12 mouse cellular contexts compared by ENCODE assay signal in the genomic region with DNA sequence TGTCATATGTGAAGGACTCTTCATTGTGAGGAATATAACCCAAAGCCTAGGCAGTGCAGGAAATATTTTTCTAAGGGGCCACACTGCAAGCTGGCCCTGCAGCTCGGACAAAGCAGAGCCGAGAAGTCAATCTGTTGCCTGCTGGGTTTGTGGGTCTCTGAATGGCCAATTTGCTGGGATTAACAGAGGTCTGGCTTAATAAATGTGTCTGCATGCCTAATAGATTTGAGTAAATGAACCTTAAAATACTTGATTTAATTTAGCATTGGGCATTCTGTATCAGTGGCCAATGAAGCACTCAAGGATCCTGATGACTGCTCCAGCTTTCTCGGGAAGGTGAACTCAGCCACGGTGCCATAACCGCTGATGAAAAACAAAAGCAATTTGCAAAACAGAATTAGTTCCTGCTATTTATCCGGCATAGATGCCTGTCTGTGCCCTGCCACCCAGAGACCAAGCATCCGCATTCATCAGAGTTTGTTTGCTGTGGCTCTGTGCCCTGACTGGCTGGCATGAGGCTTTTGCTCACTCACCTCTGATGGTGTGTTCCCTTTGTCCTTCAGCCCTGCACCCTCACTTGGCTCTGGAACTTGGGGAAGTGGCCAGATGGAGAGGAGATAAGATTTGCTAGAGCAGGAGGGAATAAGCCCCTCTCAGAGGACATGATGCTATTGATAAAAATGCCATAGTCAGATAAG.
DNase-seq lines count a peak whose midpoint lies in the region; ATAC-seq and TF ChIP-seq lines count a peak whose summit lies in the region.
"Had no signal": no experiment of that assay in that cellular context is flagged by ENCODE, and none has a peak within 500 bp of the region (broad histone marks: within the 10 kb centered on the region; RNA-seq: fewer than 3 reads in every experiment).

No protein-coding gene starts in this region.

- H3K27ac ChIP-seq in liver, adult 2 months (replicated peaks; ENCODE audit: insufficient read depth, low read depth, low read length), result no peak overlapping the region
- H3K27ac ChIP-seq in liver, embryonic 12.5 days, result no peak overlapping the region
- no peak overlapping the region for H3K27ac ChIP-seq in hindbrain, embryonic 12.5 days
- no peak overlapping the region for H3K27ac ChIP-seq in kidney, embryonic 15.5 days
- 0 out of 2 replicates have a peak overlapping the region, but pooled peaks have one; percentile 33 for H3K27ac ChIP-seq in neural tube, embryonic 15.5 days (replicated peaks)
- H3K27ac ChIP-seq: gastrocnemius, adult 2 months; heart, embryonic 15.5 days; midbrain, embryonic 10.5 days had no signal

- no peaks in the 10 kb centered on the region for H3K36me3 ChIP-seq in liver, adult 2 months (ENCODE audit: control insufficient read depth, insufficient read depth, low read length)
- H3K36me3 ChIP-seq in liver, embryonic 12.5 days, result no peaks in the 10 kb centered on the region
- no peaks in the 10 kb centered on the region for H3K36me3 ChIP-seq in hindbrain, embryonic 12.5 days
- H3K36me3 ChIP-seq in kidney, embryonic 15.5 days, result no peaks in the 10 kb centered on the region
- H3K36me3 ChIP-seq in neural tube, embryonic 15.5 days, result no peaks in the 10 kb centered on the region
- H3K36me3 ChIP-seq: heart, embryonic 15.5 days; midbrain, embryonic 10.5 days had no signal

- no peak overlapping the region for H3K4me2 ChIP-seq in liver, embryonic 12.5 days
- H3K4me2 ChIP-seq in hindbrain, embryonic 12.5 days (replicated peaks), result no peak overlapping the region
- H3K4me2 ChIP-seq in kidney, embryonic 15.5 days, result no peak overlapping the region
- no peak overlapping the region for H3K4me2 ChIP-seq in neural tube, embryonic 15.5 days
- H3K4me2 ChIP-seq: heart, embryonic 15.5 days had no signal

- H3K9me3 ChIP-seq in liver, embryonic 12.5 days (replicated peaks), result 0 out of 2 replicates have a peak, but pooled peaks cover 4% of the 10 kb centered on the region
- H3K9me3 ChIP-seq in hindbrain, embryonic 12.5 days (replicated peaks), result no peaks in the 10 kb centered on the region
- H3K9me3 ChIP-seq in kidney, embryonic 15.5 days (replicated peaks), result no peaks in the 10 kb centered on the region
- no peaks in the 10 kb centered on the region for H3K9me3 ChIP-seq in neural tube, embryonic 15.5 days (replicated peaks)
- H3K9me3 ChIP-seq: heart, embryonic 15.5 days; midbrain, embryonic 10.5 days had no signal

- H3K9ac ChIP-seq in liver, adult 2 months (ENCODE audit: low read depth, low read length), result no peak overlapping the region
- H3K9ac ChIP-seq in liver, embryonic 12.5 days, result no peak overlapping the region
- no peak overlapping the region for H3K9ac ChIP-seq in hindbrain, embryonic 12.5 days
- H3K9ac ChIP-seq in kidney, embryonic 15.5 days, result no peak overlapping the region
- H3K9ac ChIP-seq in neural tube, embryonic 15.5 days (replicated peaks), result no peak overlapping the region
- H3K9ac ChIP-seq: heart, embryonic 15.5 days; liver, postnatal 0 days had no signal

- peak; percentile 66 for DNase-seq in liver, adult 2 months (ENCODE audit: extremely low read depth, low read depth, low spot score)
- DNase-seq in adrenal gland, adult 2 months, result no peak
- DNase-seq: gastrocnemius, adult 2 months; liver, postnatal 0 days had no signal

- ATAC-seq in liver, embryonic 12.5 days, result no peak
- peak; percentile 50; the same call in 1 of the 2 replicates for ATAC-seq in hindbrain, embryonic 12.5 days (ENCODE audit: low FRiP score)
- ATAC-seq in kidney, embryonic 15.5 days (replicated peaks; ENCODE audit: low FRiP score), result 0 out of 2 replicates have a peak, but pooled peaks have one; percentile 33
- ATAC-seq in neural tube, embryonic 15.5 days (ENCODE audit: low FRiP score), result no peak
- no peak for ATAC-seq in megakaryocyte, adult 5-6 weeks (ENCODE audit: poor library complexity, severe bottlenecking)
- ATAC-seq: intestine, postnatal 0 days; liver, postnatal 0 days had no signal

- no peak for TF ChIP-seq POLR2A in liver, adult 2 months (IDR thresholded peaks at IDR 0.05; ENCODE audit: extremely low read depth, insufficient read depth, low read length)

- WGBS in liver, adult 2 months, result 68% methylated on average over 7 of the region's 7 CpGs
- 71% methylated on average over 7 of the region's 7 CpGs for WGBS in liver, embryonic 12.5 days (ENCODE audit: insufficient replicate concordance)
- 46% methylated on average over 7 of the region's 7 CpGs for WGBS in hindbrain, embryonic 12.5 days
- 60% methylated on average over 7 of the region's 7 CpGs for WGBS in kidney, embryonic 15.5 days
- 32% methylated on average over 7 of the region's 7 CpGs for WGBS in neural tube, embryonic 15.5 days

- H3K27me3 ChIP-seq in liver, adult 2 months (ENCODE audit: control insufficient read depth, insufficient read depth, low read length), result no peaks in the 10 kb centered on the region
- no peaks in the 10 kb centered on the region for H3K27me3 ChIP-seq in liver, embryonic 12.5 days (replicated peaks)
- H3K27me3 ChIP-seq in hindbrain, embryonic 12.5 days, result no peaks in the 10 kb centered on the region
- no peaks in the 10 kb centered on the region for H3K27me3 ChIP-seq in kidney, embryonic 15.5 days
- no peaks in the 10 kb centered on the region for H3K27me3 ChIP-seq in neural tube, embryonic 15.5 days (replicated peaks)
- H3K27me3 ChIP-seq: heart, embryonic 15.5 days had no signal

- no peaks in the 10 kb centered on the region for H3K79me2 ChIP-seq in liver, adult 2 months (ENCODE audit: control insufficient read depth, insufficient read depth, low read length)

- no peaks in the 10 kb centered on the region for H3K4me1 ChIP-seq in liver, adult 2 months (ENCODE audit: control insufficient read depth, insufficient read depth, low read length)
- no peaks in the 10 kb centered on the region for H3K4me1 ChIP-seq in liver, embryonic 12.5 days
- H3K4me1 ChIP-seq in hindbrain, embryonic 12.5 days, result 0 out of 2 replicates have a peak, but pooled peaks cover 5% of the 10 kb centered on the region
- no peaks in the 10 kb centered on the region for H3K4me1 ChIP-seq in kidney, embryonic 15.5 days
- peaks cover 6% of the 10 kb centered on the region; the same call in 1 of the 2 replicates for H3K4me1 ChIP-seq in neural tube, embryonic 15.5 days
- H3K4me1 ChIP-seq: heart, embryonic 15.5 days; midbrain, embryonic 10.5 days had no signal

- H3K4me3 ChIP-seq in liver, adult 2 months (ENCODE audit: insufficient read depth, low read depth, low read length), result no peak overlapping the region
- no peak overlapping the region for H3K4me3 ChIP-seq in liver, embryonic 12.5 days
- no peak overlapping the region for H3K4me3 ChIP-seq in hindbrain, embryonic 12.5 days
- H3K4me3 ChIP-seq in kidney, embryonic 15.5 days (replicated peaks), result no peak overlapping the region
- H3K4me3 ChIP-seq in neural tube, embryonic 15.5 days (replicated peaks), result no peak overlapping the region
- H3K4me3 ChIP-seq: gastrocnemius, adult 2 months; heart, embryonic 15.5 days; midbrain, embryonic 10.5 days had no signal

- TF ChIP-seq CTCF in liver, adult 2 months (IDR thresholded peaks at IDR 0.05; ENCODE audit: low read depth, low read length), result no peak

Comparison
In these comparisons a context has a peak if more than half of its experiments do, and no peak if none do; other contexts are left out.
1. ATAC-seq: peak in hindbrain, embryonic 12.5 days (single experiment) and kidney, embryonic 15.5 days (single experiment); none in liver, embryonic 12.5 days (single experiment), neural tube, embryonic 15.5 days (single experiment) and megakaryocyte, adult 5-6 weeks (single experiment).